Mouse (Mus musculus) CH12.LX (cell line): Measurements from ENCODE around the gene Ccdc57. TPM values are rescaled to one million over a fixed set of nuclear protein-coding genes. Genes with fewer than 3 reads are reported as not detected.

ENCODE experiments used
- DNase-seq: peaks from one replicate; pipeline ENCODE4 v3.0.0-alpha.2; 2013; ENCODE audit errors: extremely low read depth
- H3K27ac ChIP-seq: 2 replicates; pipeline ENCODE4 v1.5.1; 2012; ENCODE audit warnings: low read depth, mild to moderate bottlenecking, control low read depth, moderate library complexity; ENCODE audit not compliant: insufficient read depth
- H3K27me3 ChIP-seq: replicated peaks from 2 replicates; pipeline ENCODE3; 2012; ENCODE audit warnings: inconsistent platforms
- H3K36me3 ChIP-seq, 2 experiments: replicated peaks in 1 of 2; 2 replicates each; pipeline versions ENCODE3 to v1.6.1; 2012; ENCODE audit warnings: inconsistent platforms in 1 of 2, low read length in 1 of 2, mild to moderate bottlenecking in 1 of 2, mixed read lengths in 1 of 2, moderate library complexity in 1 of 2; ENCODE audit not compliant: control insufficient read depth in 1 of 2, insufficient read depth in 1 of 2
- H3K4me1 ChIP-seq, 2 experiments: 2 replicates each; pipeline ENCODE4 v1.6.1; 2012; ENCODE audit warnings: inconsistent platforms in 1 of 2, moderate library complexity in 1 of 2; ENCODE audit not compliant: insufficient read depth in 2 of 2, control insufficient read depth in 1 of 2
- H3K4me2 ChIP-seq: 2 replicates; pipeline ENCODE4 v1.6.1; 2012; ENCODE audit warnings: low read depth, mild to moderate bottlenecking, control low read depth; ENCODE audit not compliant: poor library complexity, insufficient read depth, severe bottlenecking
- H3K4me3 ChIP-seq, 3 experiments: fragments of 150-350 bp in 1 of 3; sonication (generic) in 1 of 3; replicated peaks in 1 of 3; 2 replicates each; pipeline versions ENCODE3 to v1.5.1; 2011 to 2012; ENCODE audit warnings: low read depth in 2 of 3, low read length in 2 of 3, mild to moderate bottlenecking in 2 of 3, moderate library complexity in 2 of 3, control low read depth in 1 of 3, improper control_type of control experiment in 1 of 3, inconsistent platforms in 1 of 3, mixed read lengths in 1 of 3; ENCODE audit not compliant: poor library complexity in 1 of 3
- H3K79me2 ChIP-seq: replicated peaks from 2 replicates; pipeline ENCODE4 v1.6.1; 2012; ENCODE audit warnings: mild to moderate bottlenecking, moderate library complexity; ENCODE audit not compliant: control insufficient read depth, poor library complexity, insufficient read depth, severe bottlenecking; ENCODE audit errors: extremely low read depth
- H3K9ac ChIP-seq: 2 replicates; pipeline ENCODE4 v1.6.1; 2012; ENCODE audit warnings: low read depth, mild to moderate bottlenecking, control low read depth, moderate library complexity; ENCODE audit not compliant: insufficient read depth
- H3K9me3 ChIP-seq: replicated peaks from 2 replicates; pipeline ENCODE3; 2012; ENCODE audit warnings: low read length, inconsistent platforms, mixed read lengths
- BHLHE40 ChIP-seq: IDR thresholded peaks from 2 replicates; pipeline ENCODE4 v1.6.1; 2011; ENCODE audit warnings: mild to moderate bottlenecking, low read depth, low read length, improper control_type of control experiment
- E2F4 ChIP-seq: IDR thresholded peaks from 2 replicates; pipeline ENCODE4 v1.6.1; 2011; ENCODE audit warnings: low read depth, low read length, improper control_type of control experiment; ENCODE audit not compliant: insufficient replicate concordance
- EP300 ChIP-seq: IDR thresholded peaks from 2 replicates; pipeline ENCODE4 v1.6.1; 2011; ENCODE audit warnings: low read length, improper control_type of control experiment
- KAT2A ChIP-seq: IDR thresholded peaks from 2 replicates; pipeline ENCODE4 v1.6.1; 2012; ENCODE audit warnings: low read length, improper control_type of control experiment, inconsistent platforms; ENCODE audit not compliant: insufficient replicate concordance
- MAFK ChIP-seq: IDR thresholded peaks from 2 replicates; pipeline ENCODE4 v1.6.1; 2011; ENCODE audit warnings: low read length, improper control_type of control experiment; ENCODE audit not compliant: insufficient replicate concordance
- MEF2A ChIP-seq: IDR thresholded peaks from 2 replicates; pipeline ENCODE4 v1.6.1; 2014; ENCODE audit warnings: low read depth, mild to moderate bottlenecking, inconsistent platforms, low read length, improper control_type of control experiment, borderline replicate concordance
- MXI1 ChIP-seq: IDR thresholded peaks from 2 replicates; pipeline ENCODE4 v1.6.1; 2011; ENCODE audit warnings: mild to moderate bottlenecking, low read depth, low read length, improper control_type of control experiment
- RAD21 ChIP-seq: IDR thresholded peaks from 2 replicates; pipeline ENCODE4 v1.6.1; 2011; ENCODE audit warnings: low read depth, mild to moderate bottlenecking, low read length, improper control_type of control experiment, moderate library complexity
- TBP ChIP-seq: conservative IDR thresholded peaks from 2 replicates; pipeline ENCODE4 v1.6.1; 2011; ENCODE audit warnings: low read depth, low read length, improper control_type of control experiment
- UBTF ChIP-seq: IDR thresholded peaks from 2 replicates; pipeline ENCODE4 v1.6.1; 2012; ENCODE audit warnings: low read depth, mild to moderate bottlenecking, inconsistent platforms, low read length, improper control_type of control experiment, moderate library complexity
- USF2 ChIP-seq: conservative IDR thresholded peaks from 2 replicates; pipeline ENCODE4 v1.6.1; 2011; ENCODE audit warnings: low read depth, low read length, improper control_type of control experiment
- ZC3H11A ChIP-seq: IDR thresholded peaks from 2 replicates; pipeline ENCODE4 v1.6.1; 2012; ENCODE audit warnings: low read depth, mild to moderate bottlenecking, inconsistent platforms, low read length, improper control_type of control experiment
- ZKSCAN1 ChIP-seq: IDR thresholded peaks from 2 replicates; pipeline ENCODE4 v1.6.1; 2012; ENCODE audit warnings: low read depth, inconsistent platforms, low read length, improper control_type of control experiment, borderline replicate concordance
- ZMIZ1 ChIP-seq: IDR thresholded peaks from 2 replicates; pipeline ENCODE4 v1.6.1; 2012; ENCODE audit warnings: low read depth, mild to moderate bottlenecking, inconsistent platforms, low read length, improper control_type of control experiment
- dilution Hi-C: fragments of 300-500 bp; cut with MboI; formaldehyde crosslinking; loops from 2 replicates; pipeline ENCODE4 v1.14.3; 2020; ENCODE audit warnings: low sequenced_read_pairs; ENCODE audit not compliant: extremely low pct_unique_long_range_greater_than_20kb, extremely low pct_ligation_motif_present
- in situ Hi-C: fragments of 300-500 bp; cut with MboI; formaldehyde crosslinking; loops from 3 replicates; pipeline ENCODE4 v1.14.3; 2019; ENCODE audit warnings: low sequenced_read_pairs, low pct_ligation_motif_present, low pct_unique_long_range_greater_than_20kb, mixed read lengths
- polyA plus RNA-seq: library from polyadenylated mRNA; unstranded; fragments of >175 nt; gene quantifications from 2 replicates; pipeline ENCODE4 v1.2.1, GENCODE M21; 2012; ENCODE audit warnings: low read depth; ENCODE audit not compliant: insufficient read length
- total RNA-seq, 2 experiments: library from RNA; depleted of rRNA; stranded (reverse); fragments of 300-350 nt in 1 of 2; fragments of >200 nt in 1 of 2; gene quantifications; 2 replicates each; pipeline ENCODE4 v1.2.3; 2012 to 2014

Gene Ccdc57
- total and polyA plus RNA-seq, 3 experiments = 2.3 to 6.0 (median 5.4) TPM

- dilution Hi-C loops (no loop called here), in situ Hi-C loops (no loop called here)
- TF ChIP-seq E2F4 (no peak), KAT2A (no peak), ZKSCAN1 (no peak), ZC3H11A (no peak), ZMIZ1 (no peak), RAD21 (no peak), TBP (no peak), UBTF (no peak)
- Histone ChIP-seq H3K4me2 (no peak overlapping the region), H3K27ac (no peak overlapping the region), H3K9me3 (no peaks in the 10 kb centered on the region), H3K4me1 (peaks cover 3 to 10% of the 10 kb centered on the region in 2 experiments; a peak in 2 of 4 replicates), H3K9ac (no peak overlapping the region), H3K27me3 (no peaks in the 10 kb centered on the region), H3K79me2 (no peaks in the 10 kb centered on the region), H3K36me3 (peaks cover 0 to 12% of the 10 kb centered on the region in 2 experiments), H3K4me3 (no peak overlapping the region)
- no peak for DNase-seq
Measured at GRCm38 (mm10) chr11:120831659-120832440, 100.8 kb downstream of the Ccdc57 start.

GRCm38 (mm10) chr11:120830686-120831085 lies 102.0 kb downstream of the Ccdc57 start:
- peaks cover 12 to 21% of the 10 kb centered on the region in 2 experiments for H3K4me1 ChIP-seq
- H3K4me3 ChIP-seq = no peak overlapping the region
- no peaks in the 10 kb centered on the region for H3K27me3 ChIP-seq
- TF ChIP-seq USF2 = no peak
- TF ChIP-seq MEF2A = no peak
- TF ChIP-seq E2F4 = no peak
- no peak for TF ChIP-seq TBP
- TF ChIP-seq MAFK = no peak
- no peak for TF ChIP-seq EP300
- no peak for TF ChIP-seq MXI1
- TF ChIP-seq ZC3H11A = no peak
- no peak for TF ChIP-seq BHLHE40
- dilution Hi-C loops (no loop called here), in situ Hi-C loops (no loop called here)
- no peak for DNase-seq
- H3K4me2 ChIP-seq = no peak overlapping the region
- H3K79me2 ChIP-seq = no peaks in the 10 kb centered on the region
- H3K9ac ChIP-seq = no peak overlapping the region
- no peak overlapping the region for H3K27ac ChIP-seq
- H3K9me3 ChIP-seq = no peaks in the 10 kb centered on the region
- H3K36me3 ChIP-seq = peaks cover 0 to 14% of the 10 kb centered on the region in 2 experiments
